Mouse (Mus musculus) gastrocnemius, postnatal 14 days (tissue): ENCODE results near the gene Atp11c. TPM values are rescaled to one million over a fixed set of nuclear protein-coding genes. Genes with fewer than 3 reads are reported as not detected.

Experiments
- DNase-seq: peaks from one replicate; pipeline ENCODE4 v3.0.0; 2021; ENCODE audit warnings: mixed read lengths
- intact Hi-C: fragments of 180-260 bp; cut with DNase I; formaldehyde crosslinking; loops from one replicate; pipeline ENCODE4 v1.15.1; 2025; ENCODE audit warnings: low total_unique reads
- long read RNA-seq, 2 experiments: library from polyadenylated mRNA; stranded (forward); transcript quantifications; one replicate each; pipeline ENCODE4 v2.0.0; 2021
- total RNA-seq, 2 experiments: library from RNA; stranded (reverse); gene quantifications; 2 replicates each; pipeline ENCODE4 v1.2.3; 2021

Atp11c gene
- total RNA-seq: 1 to 10 TPM; 4.2 to 4.9 TPM
- long read RNA-seq, experiment 1, partial matches to known transcripts: 1 of 1 reads
- long read RNA-seq, experiment 1, other reads (novel, unspliced or antisense): 0 of 1 reads
- long read RNA-seq, experiment 2, full-length matches to known transcripts: 1 of 2 reads
- long read RNA-seq, experiment 2, partial matches to known transcripts: 1 of 2 reads
- long read RNA-seq, experiment 2, other reads (novel, unspliced or antisense): 0 of 2 reads

DNA sequence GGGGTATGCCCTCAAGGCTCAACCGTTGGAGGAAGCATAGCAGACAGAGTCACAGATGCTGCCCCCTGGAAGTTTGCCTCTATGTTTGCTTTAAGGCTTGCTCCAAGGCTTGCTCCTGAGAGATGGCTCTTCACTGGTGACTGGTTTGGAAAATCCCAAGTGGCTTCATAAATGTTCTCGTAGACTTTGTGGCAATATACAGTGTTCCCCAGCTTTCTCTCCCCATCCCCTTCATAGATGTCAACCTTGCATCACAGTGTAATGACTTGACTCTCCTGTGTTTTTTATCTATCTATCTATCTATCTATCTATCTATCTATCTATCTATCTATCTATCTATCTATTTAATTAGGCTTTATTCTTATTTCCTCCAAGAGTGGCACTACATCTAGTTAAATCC lies at the start of gene Atp11c:
Gene Atp11c (minus strand): TSS at position 101 of the 400 bp plus-strand sequence.
- intact Hi-C loops: no loop called here
- no peak for DNase-seq

- intact Hi-C loops: no loop called here
These were observed 16.7 kb upstream of the Atp11c start for GRCm38 (mm10) chrX:60609202-60609601.

DNA sequence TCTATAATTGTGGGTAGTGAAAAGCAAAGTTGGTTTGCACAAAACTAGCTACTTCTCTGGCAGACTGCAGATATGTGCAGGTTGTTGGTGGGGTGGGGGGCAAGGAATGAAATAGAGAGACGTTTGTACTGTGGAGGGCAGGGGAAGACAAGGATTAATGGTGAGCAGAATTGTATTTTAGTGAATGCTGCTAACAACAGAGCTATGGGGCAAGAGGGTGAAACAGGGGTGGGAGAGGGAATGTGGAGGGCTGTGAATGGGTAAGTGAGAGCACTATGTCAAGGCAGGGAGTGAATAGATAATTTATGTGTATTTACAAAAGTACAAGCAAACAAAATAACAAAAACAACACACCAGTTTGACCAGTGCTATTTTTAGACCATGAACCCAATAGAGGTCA lies 22.0 kb downstream of the Atp11c start:
- DNase-seq: no peak
- intact Hi-C loops: no loop called here

More at GRCm38 (mm10) chrX:60609202-60609601, 16.7 kb upstream of the Atp11c start:
- no peak for DNase-seq

DNA sequence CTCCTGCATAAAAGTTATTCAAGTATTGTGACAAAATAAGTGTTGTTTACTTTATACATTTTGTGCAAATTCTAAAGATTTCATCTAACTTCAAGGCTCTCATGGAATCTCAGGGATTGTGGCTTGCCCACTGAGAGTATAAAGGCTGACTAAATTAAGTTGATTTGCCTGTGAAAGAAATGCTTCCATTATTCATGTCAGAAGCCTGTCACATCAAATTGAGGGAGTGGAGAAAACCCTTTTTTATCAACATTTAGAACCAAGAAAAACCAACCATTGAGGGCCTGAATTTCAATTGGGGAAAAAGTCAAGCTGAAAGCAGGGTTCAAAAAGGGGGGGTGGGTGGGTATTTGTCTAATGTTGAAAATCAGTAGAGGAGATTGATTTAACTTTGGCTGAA lies 23.5 kb downstream of the Atp11c start:
- intact Hi-C loops: no loop called here
- DNase-seq: no peak

GRCm38 (mm10) chrX:60555242-60555641 lies 37.3 kb downstream of the Atp11c start:
- DNase-seq: no peak
- intact Hi-C loops: no loop called here

GRCm38 (mm10) chrX:60547444-60548304 lies 44.8 kb downstream of the Atp11c start:
- intact Hi-C loops: no loop called here
- DNase-seq: peak; percentile 30

DNA sequence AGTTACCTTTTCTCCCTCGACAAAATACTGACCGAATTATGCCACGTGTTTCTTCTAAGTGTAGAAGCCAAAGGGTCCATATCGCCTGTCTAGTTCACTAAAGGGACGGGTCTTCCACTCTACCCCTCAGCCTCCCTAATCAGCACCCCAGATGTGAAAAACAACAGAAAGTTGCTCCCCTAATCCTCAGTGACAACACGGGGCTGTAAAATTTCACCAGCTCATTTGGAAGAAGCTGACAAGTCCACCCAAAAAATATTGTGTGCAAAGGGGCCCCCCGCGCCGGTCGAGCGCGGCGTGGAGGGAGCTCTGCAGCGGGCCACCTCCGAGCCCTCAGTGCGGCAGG lies 45.4 kb downstream of the Atp11c start:
- intact Hi-C loops: no loop called here
- DNase-seq: no peak

GRCm38 (mm10) chrX:60545906-60546305 lies 46.6 kb downstream of the Atp11c start:
- no peak for DNase-seq

GRCm38 (mm10) chrX:60545444-60545843 lies 47.1 kb downstream of the Atp11c start:
- intact Hi-C loops: no loop called here
- no peak for DNase-seq

More at GRCm38 (mm10) chrX:60545906-60546305, 46.6 kb downstream of the Atp11c start:
- intact Hi-C loops: no loop called here

GRCm38 (mm10) chrX:60544098-60544497 lies 48.4 kb downstream of the Atp11c start:
- no peak for DNase-seq
- intact Hi-C loops: no loop called here

DNA sequence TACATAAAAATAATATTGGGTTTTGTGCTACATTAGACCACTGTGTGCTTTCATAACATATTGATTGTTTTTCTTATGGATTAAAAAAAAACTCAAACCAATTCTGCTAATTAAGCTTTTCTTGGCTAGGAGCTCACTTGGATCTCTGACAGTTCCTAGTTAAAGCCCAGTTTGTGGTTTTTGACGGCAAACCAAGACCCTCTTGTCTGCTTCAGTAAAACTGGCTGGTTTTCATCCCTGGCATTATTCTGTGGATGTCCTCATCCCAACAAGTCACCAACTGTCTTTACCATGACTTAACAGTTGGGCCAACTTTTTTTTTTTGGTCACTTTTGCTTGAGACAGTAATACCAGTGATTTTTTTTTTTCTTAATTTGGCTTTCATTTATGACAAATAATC lies 49.6 kb downstream of the Atp11c start:
- intact Hi-C loops: no loop called here
- no peak for DNase-seq

- DNase-seq: no peak
- intact Hi-C loops: no loop called here
These were observed 53.3 kb downstream of the Atp11c start, which contains the start of gene Gm7073 for GRCm38 (mm10) chrX:60539149-60539548. Gm7073 (minus strand) TSS chrX:60539249.

GRCm38 (mm10) chrX:60503995-60504394 lies 88.5 kb downstream of the Atp11c start:
- intact Hi-C loops: no loop called here
- peak; percentile 4 for DNase-seq

DNA sequence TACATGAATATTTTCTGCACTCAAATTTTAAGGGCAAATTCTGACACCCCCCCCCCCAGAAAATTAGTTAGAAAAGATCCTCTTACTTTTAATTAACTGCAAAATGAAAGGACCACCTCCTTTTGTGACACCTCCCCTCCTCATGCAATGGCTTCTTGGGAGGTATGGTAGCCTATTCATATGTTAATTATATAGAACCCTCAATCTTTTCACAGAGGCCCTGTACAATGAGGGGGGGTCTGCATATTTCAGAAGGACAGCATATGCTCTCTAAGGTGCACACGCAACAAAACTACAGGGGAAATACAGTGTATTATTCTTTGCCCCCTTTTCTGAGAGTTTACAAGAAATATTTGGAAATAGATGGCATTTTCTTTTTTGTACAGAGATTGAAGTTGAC lies 94.7 kb downstream of the Atp11c start:
- intact Hi-C loops: no loop called here
- DNase-seq: no peak

DNA sequence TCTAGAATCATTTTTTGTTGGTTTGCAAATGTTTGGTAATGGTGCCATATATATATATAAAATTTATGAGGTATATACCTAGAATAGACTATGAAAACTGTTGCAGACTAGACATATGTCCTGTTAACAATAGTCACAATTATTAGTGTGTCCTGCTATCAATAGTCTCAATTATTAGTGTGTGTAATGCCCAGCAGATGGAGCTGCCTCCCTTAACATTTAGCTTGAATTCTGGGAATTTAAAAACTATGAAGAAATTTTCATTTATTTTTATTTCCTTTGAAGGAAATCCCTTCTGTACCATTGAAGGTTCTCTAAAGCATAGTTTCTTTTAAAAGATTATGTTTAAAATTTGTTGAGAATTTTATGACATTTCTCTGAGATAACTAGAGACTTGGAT lies 97.2 kb downstream of the Atp11c start:
- no peak for DNase-seq
- intact Hi-C loops: no loop called here

GRCm38 (mm10) chrX:60463786-60464185 lies 128.7 kb downstream of the Atp11c start:
- no peak for DNase-seq

GRCm38 (mm10) chrX:60414563-60415111 lies 177.9 kb downstream of the Atp11c start:
- DNase-seq: no peak

More at GRCm38 (mm10) chrX:60463786-60464185, 128.7 kb downstream of the Atp11c start:
- intact Hi-C loops: no loop called here

GRCm38 (mm10) chrX:60405681-60406080 lies 186.8 kb downstream of the Atp11c start:
- DNase-seq: no peak
- intact Hi-C loops: loop anchor here (10.0 kb wide), 1 partner anchor 391 kb away; no protein-coding TSS in a partner anchor

More at GRCm38 (mm10) chrX:60414563-60415111, 177.9 kb downstream of the Atp11c start:
- intact Hi-C loops: no loop called here

- DNase-seq: peak; percentile 86
- intact Hi-C loops: loop anchor here (10.0 kb wide), 1 partner anchor 390 kb away; no protein-coding TSS in a partner anchor
These were observed 187.8 kb downstream of the Atp11c start for GRCm38 (mm10) chrX:60404668-60405044.
